Mouse (Mus musculus) embryonic fibroblast, embryonic 13.5 days (primary cell): ENCODE data around the gene F2rl3.

ENCODE experiments used
- CTCF ChIP-seq: IDR thresholded peaks from 2 replicates; pipeline ENCODE4 v1.5.1; 2011; ENCODE audit warnings: mild to moderate bottlenecking, control low read depth, low read length, moderate library complexity, borderline replicate concordance; ENCODE audit not compliant: insufficient read depth
- POLR2A ChIP-seq: IDR thresholded peaks from 2 replicates; pipeline ENCODE4 v1.6.1; 2011; ENCODE audit warnings: low read depth, mild to moderate bottlenecking, control low read depth, low read length, moderate library complexity

DNA sequence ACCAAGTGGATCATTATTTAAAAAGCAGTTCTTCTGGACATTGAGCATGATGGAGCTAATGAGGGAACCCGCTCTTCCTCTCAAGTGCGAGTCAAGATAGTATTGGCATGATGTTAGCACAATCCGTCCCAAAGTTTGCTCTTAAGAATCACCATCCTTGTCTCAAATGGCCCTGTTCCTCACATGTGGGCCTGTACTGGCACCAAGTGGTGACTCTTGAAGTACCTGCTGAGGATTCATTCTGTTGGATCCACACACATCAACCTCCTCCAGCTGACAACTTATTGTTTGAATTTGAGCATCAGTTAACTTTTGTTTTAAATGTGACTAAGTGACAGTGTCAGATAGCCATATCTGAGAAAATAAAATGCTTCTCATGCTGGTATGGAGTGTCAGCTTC is 51.0 kb downstream of the F2rl3 start:
- TF ChIP-seq CTCF (no peak), POLR2A (no peak)
